Mouse (Mus musculus): ENCODE results near the gene Gpr87.

GRCm38 (mm10) chr3:59187336-59187735, 7.6 kb downstream of the Gpr87 start:
- TF ChIP-seq CTCF (IDR thresholded peaks at IDR 0.05) (no peak), EP300 (IDR thresholded peaks at IDR 0.05) (no peak)

Data from lung, postnatal 0 days (tissue).